Mouse (Mus musculus) spleen, embryonic (tissue): Measurements from ENCODE around the gene Mrpl54.

Experiments
- CTCF ChIA-PET: fragments of 350-600 bp; sonication (Branson Sonifier 250); formaldehyde crosslinking; loops from one replicate; lab custom pipeline; 2022; lab: Charles Lee

Gene Mrpl54

GRCm38 (mm10) chr10:81266211-81267105 lies at the start of gene Mrpl54, which contains the start of gene Apba3:
Gene Mrpl54, minus strand, starts transcription at chr10:81266934.
Gene Apba3, plus strand, starts transcription at chr10:81266960.
- CTCF ChIA-PET, result interaction anchor here (0.6 to 1.8 kb wide), 3 partner anchors 22 to 1412 kb away, joined by 3 to 5 read pairs (median 4); partner anchors contain the start of gene Ptbp1

- CTCF ChIA-PET, result no interaction called here
These were observed 48.9 kb upstream of the Mrpl54 start for GRCm38 (mm10) chr10:81315587-81315986.

GRCm38 (mm10) chr10:81314201-81314600 lies 47.5 kb upstream of the Mrpl54 start:
- CTCF ChIA-PET, result no interaction called here

- CTCF ChIA-PET, result interaction anchor here (0.6 kb wide), 1 partner anchor 1588 kb away, joined by 3 read pairs; no protein-coding TSS in a partner anchor
These were observed 46.8 kb upstream of the Mrpl54 start for GRCm38 (mm10) chr10:81313581-81313980.

GRCm38 (mm10) chr10:81309571-81309970 lies 42.8 kb upstream of the Mrpl54 start:
- CTCF ChIA-PET, result no interaction called here

GRCm38 (mm10) chr10:81306837-81307682 lies 40.3 kb upstream of the Mrpl54 start:
- CTCF ChIA-PET, result interaction anchor here (0.9 kb wide), 1 partner anchor 15 kb away, joined by 3 read pairs; the partner anchor contains the start of gene Pip5k1c

- CTCF ChIA-PET, result interaction anchor here (0.5 to 0.9 kb wide), 2 partner anchors 14 to 15 kb away, joined by 3 to 13 read pairs; partner anchors contain the start of genes Pip5k1c and Tjp3
These were observed 39.5 kb upstream of the Mrpl54 start for GRCm38 (mm10) chr10:81306173-81306668.

- CTCF ChIA-PET, result interaction anchor here (0.5 to 1.9 kb wide), 2 partner anchors 14 to 17 kb away, joined by 11 to 13 read pairs; partner anchors contain the start of gene Tjp3
These were observed 38.9 kb upstream of the Mrpl54 start for GRCm38 (mm10) chr10:81305663-81306062.

- CTCF ChIA-PET, result interaction anchor here (0.6 to 1.9 kb wide), 7 partner anchors 12 to 592 kb away, joined by 3 to 11 read pairs (median 5); partner anchors contain the start of genes Cactin and Gipc3
These were observed 38.0 kb upstream of the Mrpl54 start for GRCm38 (mm10) chr10:81304597-81305238.

GRCm38 (mm10) chr10:81303761-81304160 lies 37.0 kb upstream of the Mrpl54 start:
- CTCF ChIA-PET, result interaction anchor here (0.7 to 1.5 kb wide), 3 partner anchors 11 to 68 kb away, joined by 3 to 5 read pairs (median 3); partner anchors contain the start of gene Gipc3

- CTCF ChIA-PET, result no interaction called here
These were observed 36.5 kb upstream of the Mrpl54 start for GRCm38 (mm10) chr10:81303258-81303657.

GRCm38 (mm10) chr10:81302781-81303218 lies 36.1 kb upstream of the Mrpl54 start:
- CTCF ChIA-PET, result interaction anchor here (1.8 kb wide), 1 partner anchor 10 kb away, joined by 7 read pairs; the partner anchor contains the start of gene Pip5k1c

GRCm38 (mm10) chr10:81302288-81302687 lies 35.6 kb upstream of the Mrpl54 start:
- CTCF ChIA-PET, result interaction anchor here (1.8 kb wide), 1 partner anchor 10 kb away, joined by 7 read pairs; the partner anchor contains the start of gene Pip5k1c

GRCm38 (mm10) chr10:81301321-81301720 lies 34.6 kb upstream of the Mrpl54 start:
- CTCF ChIA-PET, result interaction anchor here (1.8 kb wide), 1 partner anchor 9 kb away, joined by 7 read pairs; the partner anchor contains the start of gene Pip5k1c

- CTCF ChIA-PET, result no interaction called here
These were observed 33.7 kb upstream of the Mrpl54 start for GRCm38 (mm10) chr10:81300352-81300907.

GRCm38 (mm10) chr10:81299585-81300351 lies 33.0 kb upstream of the Mrpl54 start:
- CTCF ChIA-PET, result interaction anchor here (0.5 to 0.7 kb wide), 2 partner anchors 127 to 148 kb away, joined by 5 read pairs; no protein-coding TSS in a partner anchor

- CTCF ChIA-PET, result interaction anchor here (0.6 to 0.7 kb wide), 3 partner anchors 48 to 207 kb away, joined by 3 to 5 read pairs (median 4); no protein-coding TSS in a partner anchor
These were observed 31.8 kb upstream of the Mrpl54 start for GRCm38 (mm10) chr10:81298369-81299100.

- CTCF ChIA-PET, result interaction anchor here (0.6 kb wide), 2 partner anchors 48 to 208 kb away, joined by 3 to 4 read pairs; no protein-coding TSS in a partner anchor
These were observed 31.1 kb upstream of the Mrpl54 start for GRCm38 (mm10) chr10:81297845-81298244.
